Mouse (Mus musculus): ENCODE measurements around the gene Tmem56. TPM values are rescaled to one million over a fixed set of nuclear protein-coding genes. Genes with fewer than 3 reads are reported as not detected.

The Tmem56 gene
- 0.18 TPM for total RNA-seq (2023)

DNA sequence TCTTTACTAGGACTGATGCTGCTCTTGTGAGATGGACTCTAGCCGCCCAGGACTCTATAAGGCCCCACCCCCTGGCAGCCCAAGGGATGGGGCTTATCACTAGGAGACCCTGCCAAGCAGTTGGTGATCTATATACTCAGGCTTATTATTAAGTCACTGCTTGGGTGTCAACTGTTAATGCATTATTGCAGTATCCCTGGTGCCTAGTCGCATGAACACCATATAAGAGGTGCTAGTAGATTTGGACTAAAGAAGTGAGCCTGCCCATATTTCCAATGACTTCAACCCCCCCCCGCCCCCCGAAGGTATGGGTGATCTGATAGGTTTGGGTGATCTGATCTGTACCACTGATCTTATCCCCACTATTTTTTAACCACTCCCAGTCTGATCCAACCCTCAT, at the start of gene Tmem56:
Gene Tmem56, minus strand, starts transcription at position 101 of the 400 bp plus-strand sequence.

GRCm38 (mm10) chr3:121291560-121292258, 8.8 kb upstream of the Tmem56 start, which contains the start of gene Alg14:
Gene Alg14 (plus strand): TSS chr3:121291773.

GRCm38 (mm10) chr3:121171243-121171871, 111.5 kb downstream of the Tmem56 start, which contains the start of gene Rwdd3:
Gene Rwdd3 (minus strand): TSS chr3:121171695.

Other genes with a start within 250 kb of the Tmem56 start
- gene Rwdd3, start 111.4 kb downstream of the Tmem56 start, total RNA-seq (2023) = 13.4 TPM
- 19.0 TPM for gene Alg14, start 8.7 kb upstream of the Tmem56 start, total RNA-seq (2023)
- 16.7 TPM for gene Cnn3, start 143.4 kb upstream of the Tmem56 start, total RNA-seq (2023)
- gene Slc44a3, start 249.3 kb upstream of the Tmem56 start, total RNA-seq (2023) = not detected

All from CD4-positive naive resting alpha-beta T cell, adult 57 days (primary cell).